Mouse (Mus musculus) forelimb bud, embryonic 11.5 days (tissue): ENCODE measurements around the gene Usp6nl.

ENCODE experiments used
- DNase-seq: peaks from one replicate; pipeline ENCODE4 v3.0.0-alpha.2; 2012; ENCODE audit warnings: low read depth, low spot score

The Usp6nl gene

DNA sequence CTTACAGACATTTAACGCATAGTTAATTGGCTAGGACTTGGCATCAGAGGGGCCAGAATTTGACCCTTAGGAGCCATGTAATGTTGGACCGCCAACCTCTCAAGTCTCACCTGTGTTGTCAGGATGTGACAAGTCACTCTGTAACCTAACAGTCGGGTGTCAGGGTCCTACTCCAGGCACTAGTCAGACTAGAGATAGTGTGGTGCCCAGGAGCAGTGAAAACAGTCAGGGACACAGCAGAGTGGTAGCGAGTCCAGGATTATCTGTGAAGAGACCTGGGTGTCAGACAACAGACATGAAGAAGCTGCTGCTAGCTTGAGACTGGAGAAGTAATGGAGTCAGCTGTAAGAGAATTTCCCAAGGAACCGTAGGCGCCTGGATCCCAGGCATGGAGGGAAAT lies 45.0 kb downstream of the Usp6nl start:
- DNase-seq: no peak

DNA sequence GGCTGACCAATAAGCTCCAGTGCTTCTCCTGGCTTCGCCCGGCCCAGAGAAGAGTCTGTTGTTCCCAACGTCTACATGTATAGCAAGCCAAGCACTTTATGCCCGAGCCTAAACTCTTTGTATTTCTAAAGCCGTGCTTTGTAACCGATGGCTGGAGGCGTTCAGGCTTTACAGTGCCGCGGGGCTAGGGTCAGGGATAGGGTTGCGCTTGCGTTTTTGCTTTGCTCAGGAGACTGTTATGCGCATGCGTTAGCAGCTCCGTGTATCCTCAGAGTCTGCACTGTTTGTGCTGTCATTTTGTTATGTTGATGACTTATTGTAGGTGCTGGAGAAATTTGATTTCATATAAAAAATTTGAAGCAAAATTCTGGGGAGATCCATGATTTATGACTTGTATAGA lies 51.7 kb downstream of the Usp6nl start:
- no peak for DNase-seq

DNA sequence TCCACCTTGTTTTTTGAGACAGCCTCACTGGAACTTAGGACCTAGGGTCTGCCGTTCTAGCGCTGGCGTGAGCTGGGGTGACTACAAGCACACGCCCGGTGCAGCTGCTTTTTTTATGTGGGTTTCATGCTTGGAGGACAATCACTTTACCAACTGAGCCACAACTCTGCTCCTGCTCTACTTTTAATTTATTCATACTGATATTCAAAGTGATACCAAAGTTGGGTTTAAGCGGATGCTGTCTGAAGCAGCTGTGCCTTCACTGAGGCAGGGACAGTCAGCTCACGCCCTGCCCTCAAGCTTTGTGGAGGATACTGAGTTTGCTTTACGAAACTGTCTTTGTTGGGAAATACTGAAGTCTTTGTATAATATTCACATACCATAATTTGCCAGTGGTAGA lies 53.6 kb downstream of the Usp6nl start:
- DNase-seq: no peak

DNA sequence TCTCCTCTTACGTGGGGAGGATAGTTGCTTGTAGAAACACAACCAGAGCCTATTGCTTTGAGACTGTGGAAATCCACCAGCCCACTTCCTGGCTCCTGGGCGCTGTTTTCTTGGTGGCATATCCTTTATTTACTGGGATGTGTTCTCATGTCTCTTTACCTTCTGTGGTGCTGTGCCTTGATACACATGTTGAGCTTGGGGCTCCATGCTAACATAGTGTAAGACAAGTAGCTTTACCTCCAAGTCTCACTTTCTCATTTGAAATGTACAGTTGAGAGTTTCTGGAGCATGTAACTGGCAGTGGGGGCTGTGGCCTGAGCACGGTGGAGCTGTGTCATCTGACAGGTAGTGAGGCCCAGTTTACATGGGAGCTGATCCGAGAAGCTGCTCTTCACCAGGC lies 54.5 kb downstream of the Usp6nl start:
- DNase-seq: no peak

DNA sequence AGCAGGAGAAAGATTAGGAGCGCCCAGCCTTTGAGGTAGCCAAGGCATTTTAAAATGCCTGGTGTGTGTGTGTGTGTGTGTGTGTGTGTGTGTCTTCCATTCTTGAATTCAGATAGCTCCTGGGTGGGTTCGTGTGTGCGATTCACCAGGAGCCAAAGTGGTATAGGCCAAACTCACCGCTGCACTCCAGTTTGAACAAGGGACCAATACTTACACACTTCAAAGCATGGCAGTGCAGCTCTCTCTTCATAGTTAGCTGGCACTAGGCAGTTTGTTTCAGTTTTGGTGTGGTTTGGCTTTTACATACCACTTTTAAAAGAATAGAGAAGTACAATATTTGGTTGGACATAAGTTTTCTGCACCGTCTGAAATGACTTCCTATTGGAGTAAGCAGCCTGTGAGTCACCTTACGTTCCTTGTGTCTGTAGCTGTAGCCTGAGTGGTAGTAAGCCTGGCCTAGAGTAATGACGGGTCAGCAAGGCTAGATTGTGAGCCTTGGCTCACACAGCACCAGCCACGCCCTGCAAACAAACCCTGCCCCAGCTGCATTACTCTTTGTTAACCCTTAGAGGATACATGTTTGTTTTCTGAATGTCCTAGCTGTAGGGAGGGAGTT lies 56.2 kb downstream of the Usp6nl start:
- DNase-seq: no peak

DNA sequence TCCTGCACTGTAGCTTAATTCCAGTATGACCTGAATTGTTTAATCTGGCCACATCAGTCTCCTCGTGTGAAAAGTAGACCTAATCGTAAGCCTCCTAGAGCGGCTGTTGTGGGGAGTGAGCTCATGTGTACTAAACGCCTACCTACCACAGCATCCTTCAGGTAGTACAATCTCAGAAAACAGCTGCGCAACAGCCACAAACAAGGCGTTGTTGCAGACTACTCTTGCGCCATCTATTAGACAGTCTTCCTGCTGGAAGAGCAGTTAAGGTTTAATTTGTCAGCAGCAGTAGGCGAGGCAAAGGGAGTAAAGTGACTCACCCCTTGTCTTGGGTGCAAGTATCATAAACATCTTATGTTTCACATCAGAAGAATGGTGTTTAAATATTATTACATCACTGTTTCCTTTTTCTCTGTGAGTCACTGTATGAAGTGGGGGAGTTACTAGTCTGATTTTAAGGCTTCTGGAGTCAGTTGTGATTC lies 57.3 kb downstream of the Usp6nl start:
- DNase-seq: no peak

DNA sequence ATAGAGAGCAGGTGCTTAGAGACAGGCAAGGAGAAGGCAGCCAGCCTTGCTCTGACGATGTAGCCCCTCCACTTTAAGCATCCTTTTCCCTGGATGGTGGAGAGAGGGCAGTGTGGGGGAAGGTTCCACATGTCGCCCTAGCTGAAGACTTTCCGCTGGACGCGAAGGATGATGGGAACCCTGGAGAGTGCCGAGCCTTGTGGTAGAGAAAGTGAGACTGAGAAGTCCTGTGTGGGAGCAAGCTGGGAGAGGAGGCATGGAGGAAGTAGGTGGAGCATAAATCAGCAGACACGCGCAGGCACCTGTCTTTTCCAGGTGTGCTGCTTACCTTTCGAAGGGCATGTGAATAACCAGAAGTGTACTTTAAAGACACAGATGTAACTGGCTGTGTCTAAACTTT lies 57.9 kb downstream of the Usp6nl start:
- no peak for DNase-seq

DNA sequence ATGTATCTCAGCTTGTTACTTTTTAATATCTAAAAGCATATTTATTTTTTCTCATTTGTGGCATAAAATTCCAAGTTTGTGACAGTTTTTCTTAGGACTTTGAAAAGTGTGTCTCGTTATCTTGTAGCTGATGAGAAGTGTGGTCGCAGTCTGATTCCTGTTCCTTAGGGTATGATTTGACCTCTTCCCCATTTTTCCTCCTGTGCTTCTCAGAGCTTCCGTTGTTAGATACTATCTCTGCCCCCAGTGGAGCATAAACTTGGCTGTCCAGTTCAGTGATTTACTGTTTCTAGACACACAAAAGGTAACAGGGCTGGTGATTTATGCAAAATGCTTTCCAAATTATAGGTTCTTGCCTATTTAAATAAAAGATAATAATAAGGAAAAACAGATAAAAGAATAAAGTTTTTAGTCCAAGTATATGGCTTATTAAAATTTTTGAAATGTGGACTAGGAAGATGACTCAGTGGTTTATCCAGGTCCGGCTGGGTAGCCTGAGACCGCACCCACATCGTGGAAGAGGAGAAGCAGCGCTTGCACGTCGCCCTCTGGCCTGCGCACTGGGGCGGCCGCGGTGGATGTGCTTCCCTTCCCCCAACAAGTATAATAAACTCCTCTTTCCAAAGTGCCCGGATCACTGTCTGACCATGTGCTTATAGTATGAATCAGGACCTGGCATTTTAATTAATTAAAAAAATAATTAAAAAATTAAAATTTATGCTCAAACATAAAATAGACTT lies 62.1 kb downstream of the Usp6nl start:
- no peak for DNase-seq

DNA sequence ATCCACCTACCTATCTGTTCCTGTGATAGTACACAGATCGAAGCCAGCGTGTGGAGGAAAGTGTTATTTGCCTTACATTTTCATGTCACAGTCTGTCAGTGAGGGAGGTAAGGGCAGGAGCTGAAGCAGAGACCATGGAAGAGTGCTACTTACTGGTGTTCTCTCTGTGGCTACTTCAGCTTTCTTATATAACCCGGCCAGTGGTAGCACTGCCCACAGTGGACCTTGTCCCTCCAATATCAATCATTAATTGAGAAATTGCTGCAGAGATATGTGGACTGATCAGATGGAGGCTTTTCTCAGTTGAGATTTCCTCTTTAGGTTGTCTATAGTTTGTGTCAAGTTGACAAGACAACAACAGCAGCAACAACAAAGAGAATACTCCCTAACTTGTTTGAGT lies 66.7 kb downstream of the Usp6nl start:
- DNase-seq: no peak

DNA sequence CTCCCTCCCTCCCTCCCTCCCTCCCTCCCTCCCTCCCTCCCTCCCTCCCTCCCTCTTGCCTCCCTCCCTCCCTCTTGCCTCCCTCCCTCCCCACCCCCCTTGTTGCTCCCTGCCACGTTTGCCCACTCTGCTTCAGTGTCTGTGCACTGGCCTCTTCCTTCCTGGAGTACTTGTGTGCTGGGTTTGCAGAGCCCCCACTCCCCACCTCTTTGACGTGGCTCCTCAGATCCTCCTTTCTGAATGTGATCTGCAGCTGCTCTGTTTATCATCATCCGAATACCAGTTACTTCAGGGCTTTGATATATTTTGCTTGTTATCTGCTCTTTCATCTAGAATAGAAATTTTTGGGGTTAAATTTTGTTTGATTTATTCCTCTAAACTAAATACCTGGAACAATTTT lies 68.8 kb downstream of the Usp6nl start:
- DNase-seq: no peak

DNA sequence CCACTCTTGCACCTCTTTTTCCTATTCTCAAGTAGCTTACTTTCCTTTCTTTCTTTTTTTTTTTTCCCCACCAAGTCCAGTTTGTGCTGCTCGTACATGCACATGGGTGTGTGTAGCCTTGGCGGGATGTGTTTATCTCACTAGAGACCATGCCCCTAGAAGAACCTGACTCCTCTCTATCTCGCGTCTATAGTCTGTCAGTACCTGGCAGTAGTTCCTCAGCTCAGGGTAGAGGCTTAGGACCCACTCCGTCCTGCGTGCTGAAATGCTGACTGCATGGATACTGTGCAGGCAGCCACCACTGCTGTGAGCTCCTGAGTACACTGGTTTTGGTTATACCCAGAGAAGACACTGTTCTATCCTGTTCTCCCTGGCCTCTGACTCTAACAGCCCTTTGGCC lies 69.5 kb downstream of the Usp6nl start:
- DNase-seq: no peak

DNA sequence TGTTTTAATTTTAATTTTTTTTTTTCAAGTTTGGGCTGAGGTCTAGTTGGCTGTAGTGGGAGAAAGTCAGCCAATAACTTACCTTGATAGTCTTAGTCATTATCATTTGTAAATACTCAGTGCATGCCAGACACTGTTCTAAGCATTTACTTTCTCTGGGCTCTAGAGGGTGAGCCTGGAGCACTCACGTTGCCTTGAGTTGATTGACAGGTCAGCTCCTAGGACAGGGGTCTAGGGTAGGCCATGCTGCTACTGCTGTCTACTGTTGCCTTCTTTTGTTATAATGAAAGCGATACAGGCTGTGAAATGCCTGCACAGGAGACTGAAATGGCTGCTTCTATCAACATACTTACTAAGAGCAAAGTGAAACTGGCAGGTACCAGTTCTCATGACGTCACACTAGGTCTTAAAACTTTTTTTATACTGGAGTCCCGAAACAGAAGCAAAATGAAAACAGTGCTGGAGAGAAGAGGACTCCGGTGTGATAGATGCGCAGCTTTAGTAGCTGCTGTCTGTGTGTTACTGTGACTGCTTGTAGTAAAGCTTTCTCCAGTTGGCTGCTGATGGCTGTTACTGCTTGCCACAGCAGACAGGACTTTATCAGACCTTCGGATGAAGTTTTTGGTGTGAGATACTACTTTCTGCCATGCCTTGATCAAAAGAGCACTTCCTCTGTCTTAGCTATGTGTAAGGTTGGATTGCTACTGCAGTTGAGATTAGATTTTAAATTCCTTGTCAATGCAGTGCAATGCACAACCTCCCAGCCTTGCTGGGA lies 73.6 kb downstream of the Usp6nl start:
- no peak for DNase-seq

DNA sequence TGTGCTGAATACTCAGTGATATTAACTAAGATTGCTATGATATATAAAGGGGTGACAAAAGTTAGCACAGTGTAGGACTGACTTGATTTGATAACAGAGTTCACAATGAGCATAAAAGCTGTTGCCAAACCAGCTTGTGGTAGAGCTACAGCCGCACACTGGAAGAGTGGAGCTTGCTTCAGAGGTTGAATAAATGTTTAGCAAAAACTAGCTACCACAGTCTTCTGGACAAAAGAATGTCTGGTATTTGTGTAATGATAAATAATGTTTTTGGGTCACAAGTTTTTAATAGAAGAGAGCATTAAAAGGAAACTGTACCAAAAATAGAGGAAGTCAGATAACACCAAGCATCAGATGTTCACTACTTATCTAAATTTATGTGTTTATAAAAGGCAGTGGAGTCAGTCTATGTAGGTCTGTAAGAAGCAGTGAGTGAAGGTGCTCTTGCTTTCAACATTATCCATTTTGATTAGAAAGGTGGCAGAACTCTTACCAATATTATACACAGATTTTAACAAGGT lies 74.2 kb downstream of the Usp6nl start:
- DNase-seq: no peak

DNA sequence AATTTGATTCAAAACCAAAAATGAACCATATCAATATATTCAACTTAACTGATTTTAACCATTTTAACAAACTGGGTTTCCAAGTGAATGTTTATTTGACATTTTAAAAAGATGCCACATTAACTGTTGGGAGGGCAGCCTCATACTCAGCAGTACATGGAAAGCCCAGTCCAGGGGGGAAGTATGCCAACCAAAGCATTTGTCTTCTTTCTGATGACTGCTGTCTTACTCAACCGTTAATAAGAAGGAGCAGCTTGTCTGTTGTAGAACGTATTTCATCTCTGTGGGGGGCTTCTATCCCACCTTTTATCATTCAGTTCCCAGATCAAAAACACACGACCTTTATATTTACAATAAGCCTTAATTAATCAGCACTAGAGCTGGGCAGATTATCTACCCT lies 74.7 kb downstream of the Usp6nl start:
- DNase-seq: no peak

DNA sequence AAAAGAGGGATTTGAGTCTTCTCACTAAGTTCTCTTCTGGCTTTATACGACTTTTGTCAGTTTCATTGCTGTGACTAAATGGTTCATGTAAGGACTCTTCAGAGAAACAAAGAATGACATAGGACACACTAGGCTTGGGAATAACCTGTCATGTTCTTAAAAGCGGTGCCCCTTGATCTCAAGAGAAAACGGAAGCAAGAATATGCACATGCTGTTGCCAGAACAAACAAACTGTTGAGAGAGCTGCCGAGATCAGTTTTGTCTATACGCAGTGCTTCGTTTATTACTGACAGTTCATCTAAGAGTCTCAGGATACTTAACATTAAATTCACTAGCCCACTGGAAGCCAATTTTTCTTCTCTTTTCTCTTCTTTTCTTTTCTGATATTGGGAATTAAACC lies 76.4 kb downstream of the Usp6nl start:
- no peak for DNase-seq

DNA sequence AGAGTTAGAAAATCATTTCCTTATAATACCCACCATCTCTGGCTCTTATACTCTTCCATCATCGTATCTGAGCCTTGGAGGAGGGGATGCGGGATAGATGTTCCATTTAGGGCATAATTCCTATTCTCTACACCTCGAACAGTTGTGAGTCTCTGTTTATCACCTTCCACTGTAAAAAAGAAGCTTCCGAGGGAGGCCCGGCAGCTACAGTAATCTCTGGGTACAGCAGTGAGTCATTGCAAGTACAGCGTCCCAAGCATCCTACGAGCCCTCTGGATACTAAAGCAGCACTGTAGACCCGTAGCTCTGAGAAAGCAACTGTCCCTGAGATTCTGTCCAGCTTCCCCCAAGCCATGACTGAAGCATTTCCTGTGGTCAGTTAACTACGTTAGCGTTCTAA lies 78.6 kb downstream of the Usp6nl start:
- DNase-seq: no peak

DNA sequence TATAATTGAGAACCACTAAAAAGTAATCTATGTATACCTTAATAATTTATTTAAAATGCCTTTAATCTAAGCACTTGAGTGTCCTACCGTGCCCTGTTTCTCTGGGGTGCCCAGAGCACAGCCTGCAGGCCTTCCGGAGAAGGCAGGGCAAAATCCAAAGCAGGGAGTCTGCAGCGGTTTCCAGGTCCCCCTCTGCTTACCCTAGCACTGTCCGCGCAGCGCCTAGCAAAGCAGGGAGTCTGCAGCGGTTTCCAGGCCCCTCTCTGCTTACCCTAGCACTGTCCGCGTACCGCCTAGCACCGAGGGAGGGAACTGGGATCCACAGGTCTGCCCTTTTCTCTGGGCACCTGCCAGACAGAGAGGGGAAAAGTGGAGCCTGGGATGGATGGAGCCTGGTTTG lies 80.9 kb downstream of the Usp6nl start:
- DNase-seq: peak; percentile 51

DNA sequence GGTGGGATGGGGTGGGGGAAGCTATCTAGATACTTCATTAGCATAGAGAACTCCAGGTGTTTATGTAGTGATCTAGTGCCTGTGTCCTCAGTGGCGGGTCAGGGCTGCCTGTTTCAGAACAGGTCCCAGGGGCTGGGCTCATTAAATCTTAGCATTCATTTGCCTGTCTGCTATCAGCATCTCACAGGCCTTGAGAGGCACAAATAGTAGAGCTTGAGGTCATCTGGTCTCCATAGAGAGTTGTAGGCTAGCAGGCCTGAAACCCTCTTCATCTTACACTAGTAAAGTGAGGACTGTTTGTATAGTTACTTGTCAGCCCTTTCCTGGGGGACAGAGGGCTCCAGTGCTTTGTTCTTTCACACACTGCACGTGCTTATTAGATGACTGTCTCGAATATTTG lies 81.5 kb downstream of the Usp6nl start:
- no peak for DNase-seq

DNA sequence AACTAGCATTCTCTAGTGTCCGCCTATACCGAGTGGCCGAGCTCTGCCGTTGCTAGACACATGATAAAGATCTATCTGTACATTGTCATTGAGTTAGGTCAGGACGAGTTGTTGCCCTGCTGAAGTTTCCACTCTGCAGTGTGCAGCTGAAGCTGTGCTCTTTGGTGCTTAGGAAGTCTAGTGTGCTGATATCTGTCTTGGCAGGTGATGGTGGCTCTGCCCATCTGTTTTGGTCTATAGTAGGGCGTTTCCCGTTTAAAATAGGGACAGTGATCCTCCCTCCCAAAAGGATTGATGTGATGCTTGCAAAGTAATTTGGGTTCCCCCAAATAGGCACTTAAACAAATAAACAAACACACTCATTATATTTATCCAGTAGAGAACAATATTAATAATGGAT lies 82.2 kb downstream of the Usp6nl start:
- no peak for DNase-seq

DNA sequence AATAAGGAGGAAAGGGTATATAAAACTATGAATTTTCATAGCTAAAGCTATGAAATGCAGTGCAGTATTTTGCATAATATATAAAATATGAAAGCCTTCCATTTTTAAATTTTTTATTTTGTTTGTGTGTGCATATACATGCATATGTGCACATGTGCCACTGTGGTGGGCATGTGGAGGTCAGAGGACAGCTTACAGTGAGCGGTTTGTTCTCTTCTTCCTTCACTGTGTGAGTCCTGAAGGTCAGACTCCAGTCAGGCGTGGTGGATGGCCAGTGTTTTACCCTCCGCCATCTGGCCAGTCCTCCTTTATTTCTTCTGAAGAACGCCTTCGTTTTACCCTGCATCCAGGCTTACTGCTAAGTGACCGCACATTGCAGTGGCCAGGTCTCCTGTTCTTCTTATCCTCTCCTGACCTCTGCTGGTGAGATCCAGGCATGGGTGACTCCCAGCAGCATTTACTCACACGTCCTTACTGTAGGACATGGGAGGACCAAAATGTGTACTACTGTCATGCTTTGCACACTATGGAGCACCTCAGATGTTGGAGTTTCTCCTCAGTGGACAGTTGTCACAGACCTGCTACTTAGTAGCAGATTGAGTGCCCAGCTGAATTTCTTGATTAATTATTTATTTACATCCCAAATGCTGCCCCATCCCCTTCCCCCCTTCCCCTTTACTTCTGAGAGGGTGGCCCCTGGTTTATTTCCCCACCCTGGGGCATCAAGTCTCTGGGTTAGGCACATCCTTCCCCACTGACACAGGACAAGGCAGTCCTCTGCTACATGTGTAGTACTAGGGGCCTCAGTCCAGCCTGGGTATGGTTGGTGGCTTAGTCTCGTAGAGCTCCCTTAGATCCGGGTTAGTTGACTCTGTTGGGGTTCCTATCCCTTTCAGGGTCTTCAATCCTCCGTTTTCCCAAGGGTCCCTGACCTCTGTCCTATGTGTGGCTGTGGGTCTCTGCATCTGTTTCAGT lies 82.9 kb downstream of the Usp6nl start:
- DNase-seq: peak; percentile 85

DNA sequence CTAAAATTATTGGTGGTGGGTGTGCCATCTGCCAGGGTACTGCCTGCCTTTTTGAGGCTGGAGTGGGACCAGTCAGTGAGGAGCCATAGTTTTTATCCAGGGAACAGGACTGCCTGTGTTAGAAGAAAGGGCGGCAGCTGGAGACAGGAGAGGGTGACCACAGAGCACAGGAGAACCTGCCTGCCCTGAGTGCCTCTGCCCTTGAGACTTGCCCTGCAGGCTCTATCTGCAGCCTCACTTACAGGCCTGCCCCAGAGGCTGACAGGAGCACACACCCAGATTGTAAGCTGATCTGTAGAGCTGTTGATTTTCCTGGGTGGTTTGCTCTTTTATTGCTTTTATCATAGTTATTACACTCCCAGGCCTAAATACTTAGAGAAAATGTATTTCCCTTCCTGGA lies 85.2 kb downstream of the Usp6nl start:
- no peak for DNase-seq
